Mouse (Mus musculus): ENCODE measurements at regions not wholly inside any gene's neighbourhood (a gene's known extent, or its start where the extent isn't known, plus 50 kb on each side); places are given as distances from the start of the nearest gene placed in this dataset.

DNA sequence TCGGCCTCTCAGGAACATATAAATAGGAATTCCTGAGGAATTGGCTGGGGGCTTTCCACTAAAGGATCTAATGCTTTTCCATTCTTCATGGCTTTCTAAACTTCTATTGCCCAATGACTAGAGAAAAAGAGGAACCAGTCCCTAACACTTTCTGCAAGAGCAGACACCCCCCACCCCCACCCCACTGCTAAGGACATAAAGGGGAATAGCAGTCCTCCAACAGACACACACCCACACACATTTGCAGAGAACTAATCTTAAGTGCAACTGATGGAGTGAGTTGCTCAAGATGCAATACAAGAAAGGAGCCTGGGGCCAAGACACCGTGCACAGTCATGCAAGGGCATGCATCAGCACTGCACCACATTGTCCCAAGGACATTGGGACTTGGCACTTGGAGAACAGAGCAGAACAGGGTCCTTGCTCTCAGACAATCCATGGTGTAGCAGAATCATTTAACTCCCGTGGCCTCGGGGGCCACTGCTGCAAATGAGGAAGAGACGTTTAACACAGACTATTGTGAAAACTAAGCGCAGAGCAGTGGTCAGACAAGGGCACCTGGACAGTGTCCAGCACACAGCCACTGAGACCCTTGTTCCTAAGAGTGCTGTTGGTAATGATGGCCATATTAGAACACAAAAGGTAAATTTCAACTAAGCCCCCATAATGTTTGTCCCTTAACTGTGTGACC is 161.1 kb downstream of the Xpnpep1 start:
- no peak overlapping the region for H3K27ac ChIP-seq
- no peak for DNase-seq (ENCODE audit: low spot score)
- H3K36me3 ChIP-seq = no peaks in the 10 kb centered on the region

GRCm38 (mm10) chr19:52866635-52867034 is 173.4 kb downstream of the Xpnpep1 start:
- no peak overlapping the region for H3K27ac ChIP-seq
- 86% methylated on average over 1 of the region's 1 CpGs for WGBS
- no peaks in the 10 kb centered on the region for H3K27me3 ChIP-seq (ENCODE audit: low read depth, poor library complexity, severe bottlenecking)
- no peaks in the 10 kb centered on the region for H3K9me3 ChIP-seq (replicated peaks)
- H3K4me3 ChIP-seq = no peak overlapping the region
- peaks cover 4% of the 10 kb centered on the region for H3K4me1 ChIP-seq
- DNase-seq (ENCODE audit: low spot score) = no peak
- no peaks in the 10 kb centered on the region for H3K36me3 ChIP-seq

More for the DNA sequence above, 161.1 kb downstream of the Xpnpep1 start:
- Histone ChIP-seq H3K4me1 (peaks cover 5% of the 10 kb centered on the region; the same call in 1 of the 2 replicates), H3K27me3 (ENCODE audit: low read depth, poor library complexity, severe bottlenecking) (no peaks in the 10 kb centered on the region), H3K4me3 (no peak overlapping the region), H3K9me3 (replicated peaks) (no peaks in the 10 kb centered on the region)
- WGBS = 88% methylated on average over 6 of the region's 6 CpGs

- peaks cover 9% of the 10 kb centered on the region for H3K4me1 ChIP-seq
- no peaks in the 10 kb centered on the region for H3K27me3 ChIP-seq (ENCODE audit: low read depth, poor library complexity, severe bottlenecking)
- no peak overlapping the region for H3K4me3 ChIP-seq
- 59% methylated on average over 9 of the region's 9 CpGs for WGBS
- H3K9me3 ChIP-seq (replicated peaks) = no peaks in the 10 kb centered on the region
- DNase-seq (ENCODE audit: low spot score) = no peak
- no peak overlapping the region for H3K27ac ChIP-seq
- H3K36me3 ChIP-seq = no peaks in the 10 kb centered on the region
Observed at GRCm38 (mm10) chr19:52861576-52861975, 178.4 kb downstream of the Xpnpep1 start.

- no peak overlapping the region for H3K27ac ChIP-seq
Observed at GRCm38 (mm10) chr19:52854068-52854682, 185.8 kb downstream of the Xpnpep1 start.

DNA sequence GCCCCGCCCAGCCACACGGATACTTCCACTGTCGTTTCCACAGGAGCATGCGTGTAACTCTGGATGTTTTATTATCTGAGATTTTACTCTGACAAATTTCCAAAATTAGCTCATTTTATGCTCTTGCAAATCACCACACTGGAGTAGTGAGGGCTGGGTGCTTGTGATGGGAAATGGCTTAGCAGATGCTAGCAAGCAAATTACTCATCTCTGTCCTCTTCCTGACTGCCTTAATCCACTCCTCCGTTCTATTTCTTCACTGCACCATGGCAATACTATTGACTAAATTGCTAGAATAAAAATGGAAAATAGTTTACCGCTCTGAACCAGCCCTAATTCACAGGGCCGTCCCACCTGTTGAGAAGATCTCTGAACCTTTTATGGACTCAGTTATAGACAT is 223.8 kb downstream of the Xpnpep1 start:
- Histone ChIP-seq H3K36me3 (no peaks in the 10 kb centered on the region), H3K27ac (no peak overlapping the region), H3K4me1 (no peaks in the 10 kb centered on the region), H3K27me3 (ENCODE audit: low read depth, poor library complexity, severe bottlenecking) (no peaks in the 10 kb centered on the region), H3K4me3 (no peak overlapping the region), H3K9me3 (replicated peaks) (no peaks in the 10 kb centered on the region)
- 92% methylated on average over 7 of the region's 7 CpGs for WGBS
- DNase-seq (ENCODE audit: low spot score) = no peak

More at GRCm38 (mm10) chr19:52854068-52854682, 185.8 kb downstream of the Xpnpep1 start:
- H3K4me3 ChIP-seq = no peak overlapping the region
- no peaks in the 10 kb centered on the region for H3K9me3 ChIP-seq (replicated peaks)
- no peaks in the 10 kb centered on the region for H3K36me3 ChIP-seq
- H3K27me3 ChIP-seq (ENCODE audit: low read depth, poor library complexity, severe bottlenecking) = no peaks in the 10 kb centered on the region
- DNase-seq (ENCODE audit: low spot score) = no peak
- WGBS = 86% methylated on average over 7 of the region's 7 CpGs
- H3K4me1 ChIP-seq = no peaks in the 10 kb centered on the region

DNA sequence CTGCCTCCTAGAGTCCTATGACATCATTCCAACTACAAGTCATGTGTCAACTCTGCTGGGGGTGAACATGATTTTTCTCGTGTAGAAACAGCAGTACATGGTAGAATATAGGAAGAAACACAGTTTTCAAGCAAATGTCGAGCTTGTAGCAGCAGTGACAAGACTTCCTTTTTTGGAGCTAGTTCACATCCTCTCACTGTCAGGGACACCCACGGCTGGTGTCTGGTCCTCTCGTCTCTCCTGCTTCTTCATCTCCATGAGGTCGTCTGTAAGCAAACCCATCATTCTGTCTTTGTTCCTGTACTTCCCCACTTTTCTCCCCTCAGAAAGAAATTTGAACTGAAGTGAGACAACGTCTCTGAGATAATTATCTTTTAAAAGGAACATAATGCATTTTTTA is 228.0 kb downstream of the Xpnpep1 start:
- Histone ChIP-seq H3K27me3 (ENCODE audit: low read depth, poor library complexity, severe bottlenecking) (no peaks in the 10 kb centered on the region), H3K27ac (no peak overlapping the region), H3K36me3 (no peaks in the 10 kb centered on the region), H3K4me1 (no peaks in the 10 kb centered on the region), H3K9me3 (replicated peaks) (no peaks in the 10 kb centered on the region), H3K4me3 (no peak overlapping the region)
- WGBS = 86% methylated on average over 6 of the region's 6 CpGs
- no peak for DNase-seq (ENCODE audit: low spot score)

DNA sequence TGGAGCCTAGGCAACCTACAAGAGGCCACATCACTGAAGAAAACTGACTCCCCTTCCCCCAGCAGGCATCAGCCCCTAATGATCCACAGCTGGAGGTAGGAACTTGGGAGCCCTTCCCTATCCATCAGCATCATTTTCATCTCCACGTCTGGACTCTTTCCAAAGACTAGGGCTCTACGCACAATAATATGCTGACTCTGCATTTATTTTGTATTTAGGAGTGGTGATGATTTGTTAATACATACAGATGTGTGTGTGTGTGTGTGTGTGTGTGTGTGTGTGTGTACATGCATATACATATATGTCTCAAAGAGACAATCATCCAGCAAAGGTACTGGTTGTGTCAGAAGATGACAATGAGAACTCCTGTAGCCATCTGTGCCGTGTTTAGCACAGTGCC is 251.2 kb downstream of the Xpnpep1 start:
- H3K4me1 ChIP-seq = no peaks in the 10 kb centered on the region
- 90% methylated on average over 3 of the region's 3 CpGs for WGBS
- no peak for DNase-seq (ENCODE audit: low spot score)
- no peaks in the 10 kb centered on the region for H3K9me3 ChIP-seq (replicated peaks)
- H3K27me3 ChIP-seq (ENCODE audit: low read depth, poor library complexity, severe bottlenecking) = no peaks in the 10 kb centered on the region
- H3K4me3 ChIP-seq = no peak overlapping the region
- H3K36me3 ChIP-seq = no peaks in the 10 kb centered on the region
- no peak overlapping the region for H3K27ac ChIP-seq

DNA sequence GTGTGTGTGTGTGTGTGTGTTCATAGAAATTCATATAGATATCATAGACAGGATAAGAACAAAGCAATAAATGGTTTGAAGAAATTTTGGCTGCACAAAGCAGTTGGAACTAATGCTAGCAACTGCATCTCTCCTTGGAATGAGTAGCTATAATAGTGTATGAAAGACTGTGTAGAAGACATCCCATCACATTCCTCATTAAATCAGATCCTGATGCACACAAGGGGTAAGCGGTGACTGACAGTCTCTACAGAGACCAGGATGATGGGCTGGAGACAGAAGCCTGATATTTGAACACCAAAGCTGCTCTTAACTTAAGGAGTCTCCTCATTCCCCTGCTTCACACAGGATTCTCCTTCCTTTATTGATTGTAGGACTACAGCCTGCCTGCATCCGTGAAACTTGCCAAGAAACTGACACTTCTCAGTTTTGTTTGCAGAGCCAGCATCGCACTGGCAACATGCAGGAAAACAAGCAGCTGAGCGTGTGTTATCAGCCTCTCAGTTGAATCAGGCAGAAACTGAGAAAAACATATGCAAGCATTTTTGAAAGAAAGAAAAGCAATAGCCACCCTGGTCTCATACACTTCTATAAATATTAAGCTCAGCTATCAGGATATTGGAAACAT is 271.1 kb downstream of the Xpnpep1 start:
- H3K27ac ChIP-seq = no peak overlapping the region
- no peak overlapping the region for H3K4me3 ChIP-seq
- no peaks in the 10 kb centered on the region for H3K27me3 ChIP-seq (ENCODE audit: low read depth, poor library complexity, severe bottlenecking)
- DNase-seq (ENCODE audit: low spot score) = no peak
- no peaks in the 10 kb centered on the region for H3K36me3 ChIP-seq
- H3K4me1 ChIP-seq = no peaks in the 10 kb centered on the region
- H3K9me3 ChIP-seq (replicated peaks) = no peaks in the 10 kb centered on the region
- 87% methylated on average over 4 of the region's 4 CpGs for WGBS

- DNase-seq (ENCODE audit: low spot score) = no peak
- Histone ChIP-seq H3K4me3 (no peak overlapping the region), H3K4me1 (no peaks in the 10 kb centered on the region), H3K27me3 (ENCODE audit: low read depth, poor library complexity, severe bottlenecking) (no peaks in the 10 kb centered on the region), H3K36me3 (no peaks in the 10 kb centered on the region), H3K9me3 (replicated peaks) (no peaks in the 10 kb centered on the region), H3K27ac (no peak overlapping the region)
- 89% methylated on average over 5 of the region's 5 CpGs for WGBS
Observed at GRCm38 (mm10) chr19:52768117-52768516, 271.9 kb downstream of the Xpnpep1 start.

DNA sequence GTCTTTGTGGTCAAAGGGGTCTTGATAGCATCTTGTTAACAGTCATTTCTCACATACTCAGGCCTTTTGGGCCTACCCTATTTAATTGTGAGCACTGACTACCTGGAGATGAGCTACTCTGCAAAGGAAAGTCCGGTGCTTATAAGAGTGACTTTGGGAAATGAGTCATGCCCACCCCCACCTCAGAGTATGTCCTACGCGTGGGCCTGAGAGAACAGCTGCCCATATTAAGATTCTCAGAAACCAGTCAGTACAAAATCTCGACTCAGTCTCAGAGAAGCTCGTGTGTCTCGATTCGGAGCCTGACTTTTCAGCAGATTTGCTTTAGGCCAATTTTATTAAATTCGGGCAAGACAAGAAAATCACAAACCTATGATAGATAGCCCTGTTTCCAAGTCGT is 301.1 kb downstream of the Xpnpep1 start:
- no peak for DNase-seq (ENCODE audit: low spot score)
- no peaks in the 10 kb centered on the region for H3K4me1 ChIP-seq
- no peak overlapping the region for H3K4me3 ChIP-seq
- H3K9me3 ChIP-seq (replicated peaks) = no peaks in the 10 kb centered on the region
- H3K27me3 ChIP-seq (ENCODE audit: low read depth, poor library complexity, severe bottlenecking) = no peaks in the 10 kb centered on the region
- H3K36me3 ChIP-seq = no peaks in the 10 kb centered on the region
- WGBS = 92% methylated on average over 9 of the region's 9 CpGs
- no peak overlapping the region for H3K27ac ChIP-seq

DNA sequence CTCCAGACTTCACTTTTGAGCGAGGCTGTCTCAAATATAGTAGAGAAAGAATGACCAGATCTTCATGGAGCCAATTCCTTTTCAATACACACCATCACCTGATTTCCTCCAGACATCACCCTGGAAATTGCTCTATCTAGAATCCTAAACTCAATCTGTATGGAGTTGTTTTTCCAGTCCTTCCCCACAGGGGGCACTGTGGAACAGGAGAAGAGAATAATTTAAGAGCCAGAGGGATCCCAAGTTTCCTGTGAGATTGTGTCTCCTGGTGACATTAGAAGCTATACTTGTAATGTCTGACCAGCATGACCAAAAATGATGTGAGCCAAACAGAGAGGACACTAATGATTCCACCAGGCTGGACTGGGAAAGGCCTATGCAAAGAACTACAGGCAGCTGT is 318.2 kb downstream of the Xpnpep1 start:
- Histone ChIP-seq H3K36me3 (no peaks in the 10 kb centered on the region), H3K27me3 (ENCODE audit: low read depth, poor library complexity, severe bottlenecking) (no peaks in the 10 kb centered on the region), H3K9me3 (replicated peaks) (no peaks in the 10 kb centered on the region), H3K4me1 (no peaks in the 10 kb centered on the region), H3K4me3 (no peak overlapping the region), H3K27ac (no peak overlapping the region)
- DNase-seq (ENCODE audit: low spot score) = no peak
- WGBS = 26% methylated on average over 1 of the region's 1 CpGs

GRCm38 (mm10) chr19:52715359-52715758 is 324.7 kb downstream of the Xpnpep1 start:
- Histone ChIP-seq H3K4me1 (peaks cover 3% of the 10 kb centered on the region; the same call in 1 of the 2 replicates), H3K4me3 (no peak overlapping the region), H3K36me3 (no peaks in the 10 kb centered on the region), H3K27ac (no peak overlapping the region), H3K9me3 (replicated peaks) (no peaks in the 10 kb centered on the region), H3K27me3 (ENCODE audit: low read depth, poor library complexity, severe bottlenecking) (no peaks in the 10 kb centered on the region)
- DNase-seq (ENCODE audit: low spot score) = no peak
- WGBS = 61% methylated on average over 5 of the region's 5 CpGs

- H3K4me1 ChIP-seq = no peaks in the 10 kb centered on the region
- no peaks in the 10 kb centered on the region for H3K27me3 ChIP-seq (ENCODE audit: low read depth, poor library complexity, severe bottlenecking)
- no peak overlapping the region for H3K27ac ChIP-seq
- 80% methylated on average over 1 of the region's 1 CpGs for WGBS
- H3K4me3 ChIP-seq = no peak overlapping the region
- no peak for DNase-seq (ENCODE audit: low spot score)
- H3K9me3 ChIP-seq (replicated peaks) = no peaks in the 10 kb centered on the region
- H3K36me3 ChIP-seq = no peaks in the 10 kb centered on the region
Observed at GRCm38 (mm10) chr19:52707679-52708078, 332.3 kb downstream of the Xpnpep1 start.

All from limb, embryonic 10.5 days (tissue).